Mouse (Mus musculus): ENCODE measurements around the gene Trp73.

Gene Trp73

DNA sequence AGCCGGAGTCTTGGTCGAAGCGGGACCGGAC is at the start of gene Trp73:
Gene Trp73, minus strand, starts transcription at position 27 of the 31 bp plus-strand sequence.
- DNase-seq, result no peak

GRCm38 (mm10) chr4:154188948-154189347 is 48.9 kb upstream of the Trp73 start:
- no peak for DNase-seq

- DNase-seq, result no peak
These were observed 46.1 kb upstream of the Trp73 start for GRCm38 (mm10) chr4:154186002-154186537.

- DNase-seq, result no peak
These were observed 45.0 kb upstream of the Trp73 start for GRCm38 (mm10) chr4:154185001-154185400.

DNA sequence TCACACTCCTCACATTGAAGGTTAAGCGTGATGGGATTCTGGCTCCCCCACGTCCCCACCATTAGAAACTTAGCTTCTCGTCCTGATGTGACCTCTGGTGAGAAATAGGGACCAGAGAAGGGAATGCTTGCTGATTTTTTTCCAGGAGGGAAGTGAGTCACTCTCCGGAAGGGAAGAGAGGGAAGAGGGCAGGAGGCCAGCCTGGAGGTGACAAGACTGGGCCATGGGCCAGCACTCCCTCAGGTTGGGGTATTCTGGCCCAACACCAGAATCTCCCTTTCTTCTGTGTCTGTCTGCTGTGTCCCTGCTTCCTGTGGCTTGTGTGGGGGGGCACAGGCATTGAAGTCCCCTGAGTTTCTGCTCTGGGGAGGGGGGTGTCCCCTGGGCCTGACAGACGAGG is 43.6 kb upstream of the Trp73 start:
- no peak for DNase-seq

GRCm38 (mm10) chr4:154181001-154181400 is 41.0 kb upstream of the Trp73 start:
- no peak for DNase-seq

- no peak for DNase-seq
These were observed 37.2 kb upstream of the Trp73 start for GRCm38 (mm10) chr4:154177257-154177656.

DNA sequence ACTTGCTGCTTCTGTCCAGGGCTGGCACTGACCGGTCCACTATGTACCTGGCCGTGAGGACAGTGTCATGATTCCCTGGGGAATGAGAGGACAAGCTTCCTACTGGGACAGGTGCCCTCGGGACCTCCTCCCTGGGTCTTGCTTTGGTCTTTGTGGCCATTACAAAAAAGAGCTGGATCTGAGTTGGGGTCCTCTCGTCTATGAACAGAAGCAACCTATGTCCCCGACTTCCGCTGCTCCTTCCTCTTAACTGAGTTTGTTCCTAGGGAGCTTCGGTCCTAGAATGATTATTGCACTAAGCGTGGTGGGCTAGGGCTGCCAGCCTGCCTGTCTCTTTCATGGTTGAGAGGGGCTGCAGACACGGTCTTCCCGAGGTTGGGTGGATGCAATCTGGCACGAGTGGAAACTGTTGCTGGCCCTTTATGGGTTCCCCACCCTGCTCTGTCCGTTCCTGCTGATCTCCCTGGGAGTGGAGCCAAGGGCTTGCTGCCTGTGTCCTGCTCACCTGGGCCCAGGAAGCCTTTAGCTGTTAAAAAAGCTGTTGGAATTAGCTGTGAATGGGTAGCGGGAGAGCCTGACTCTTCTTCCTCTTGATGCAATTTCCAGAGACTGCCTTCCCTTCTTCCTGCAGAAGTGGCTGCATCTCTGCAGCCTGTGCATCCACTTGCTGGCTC is 32.1 kb upstream of the Trp73 start:
- no peak for DNase-seq

GRCm38 (mm10) chr4:154171151-154171930 is 31.3 kb upstream of the Trp73 start:
- no peak for DNase-seq

DNA sequence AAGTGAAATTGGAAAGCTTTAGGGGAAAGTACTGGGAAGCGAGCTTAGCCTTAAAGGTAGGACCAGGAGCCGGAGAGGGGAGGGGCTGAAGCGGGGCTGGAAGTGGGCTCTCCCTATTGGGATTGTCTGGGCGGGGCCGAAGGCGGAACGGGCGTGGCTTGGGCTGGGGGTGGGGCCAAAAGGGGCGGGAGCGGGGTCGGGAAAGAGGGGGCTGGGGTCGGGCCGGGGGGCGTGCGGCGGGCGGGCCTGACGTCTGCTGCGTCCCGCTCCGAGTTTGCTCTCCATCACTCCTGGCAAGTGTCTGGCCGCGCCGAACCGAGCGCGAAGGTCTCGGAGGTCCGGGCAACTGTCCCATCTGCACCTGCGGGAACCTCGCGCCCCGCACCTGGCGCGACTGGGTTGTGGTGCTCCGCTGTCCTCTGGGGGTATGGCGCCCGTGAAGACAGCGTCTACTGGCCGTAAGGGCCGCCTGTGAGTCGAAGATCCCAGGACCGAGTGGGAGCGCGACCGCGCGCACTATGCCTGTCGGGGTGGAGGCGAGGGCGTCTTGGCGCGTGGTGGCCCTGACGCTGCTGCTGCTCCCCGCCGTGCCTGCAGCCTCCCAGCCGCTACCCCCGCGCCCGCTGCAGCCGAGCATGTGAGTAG is 30.6 kb upstream of the Trp73 start, which contains the start of gene Megf6:
Gene Megf6, plus strand, starts transcription at position 225 of the 645 bp plus-strand sequence.
- no peak for DNase-seq

- no peak for DNase-seq
These were observed 30.0 kb upstream of the Trp73 start for GRCm38 (mm10) chr4:154170021-154170420.

GRCm38 (mm10) chr4:154167053-154167452 is 27.0 kb upstream of the Trp73 start:
- peak; percentile 42 to 68 for DNase-seq

DNA sequence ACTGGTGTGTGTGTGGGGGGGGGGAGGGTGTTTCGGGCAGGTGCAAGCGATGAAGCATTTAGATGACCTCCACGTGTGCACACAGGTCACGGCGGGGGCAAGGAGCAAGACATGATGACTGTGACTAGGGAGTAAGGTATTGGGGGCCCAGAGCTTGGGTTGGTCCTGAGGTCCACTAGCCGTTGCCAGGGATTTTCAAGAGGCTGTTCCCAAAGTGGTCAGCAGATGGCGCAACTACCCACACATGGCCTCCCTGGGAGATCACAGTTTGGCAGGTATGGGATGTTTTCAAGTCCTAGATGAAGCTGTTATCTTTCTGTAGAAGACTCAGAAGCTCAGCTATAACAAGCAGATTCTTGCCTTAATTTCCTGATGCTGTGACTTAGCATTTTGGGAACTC is 23.3 kb upstream of the Trp73 start:
- DNase-seq, result peak; percentile 51 to 69

DNA sequence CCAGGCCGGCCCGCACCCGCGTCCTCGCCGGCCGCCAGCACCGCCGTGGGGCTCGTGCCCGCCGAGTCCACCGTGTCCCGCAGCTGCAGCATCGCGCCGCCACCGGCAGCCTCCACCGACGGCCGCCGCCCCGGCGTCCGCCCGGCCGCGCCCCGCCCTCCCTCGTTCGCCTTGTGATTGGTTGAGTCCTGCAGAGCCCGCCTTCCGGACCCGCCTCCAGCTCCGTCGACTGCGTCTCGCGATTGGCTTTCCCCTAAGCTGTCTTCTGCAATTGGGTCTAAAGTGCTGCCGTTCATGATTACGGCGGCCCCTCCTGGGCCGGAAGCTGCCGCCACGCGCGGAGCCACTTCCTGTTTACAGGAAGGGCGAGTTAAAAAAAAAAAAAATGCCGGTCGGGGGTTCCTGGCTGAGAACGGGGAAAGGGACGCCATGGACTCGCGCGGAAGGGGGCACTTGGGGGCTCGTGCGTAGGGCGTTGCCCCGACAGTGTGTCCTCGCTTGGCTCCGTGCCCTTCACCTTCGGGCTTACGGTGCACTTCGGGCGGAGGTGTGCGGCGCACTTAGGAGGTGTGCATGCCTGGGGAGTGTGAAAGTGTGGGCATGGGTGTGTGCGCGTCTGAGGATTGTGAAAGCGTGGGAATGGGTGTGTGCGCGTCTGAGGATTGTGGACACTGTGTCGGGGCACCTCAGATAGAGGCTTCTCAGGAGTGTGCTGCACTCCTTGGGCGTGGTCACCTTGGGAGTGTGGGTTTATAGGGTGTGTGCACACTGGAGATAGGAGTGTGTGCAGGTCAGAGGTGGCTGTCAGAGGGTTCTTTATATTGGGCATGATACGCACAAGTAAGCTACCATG is 20.8 kb upstream of the Trp73 start, which contains the start of gene Tprgl:
Gene Tprgl, minus strand, starts transcription at position 129 of the 853 bp plus-strand sequence.
- DNase-seq, result peak; percentile 97

- peak in 1 of 2 experiments; percentile 30 for DNase-seq
These were observed 20.0 kb upstream of the Trp73 start for GRCm38 (mm10) chr4:154159961-154160537.

DNA sequence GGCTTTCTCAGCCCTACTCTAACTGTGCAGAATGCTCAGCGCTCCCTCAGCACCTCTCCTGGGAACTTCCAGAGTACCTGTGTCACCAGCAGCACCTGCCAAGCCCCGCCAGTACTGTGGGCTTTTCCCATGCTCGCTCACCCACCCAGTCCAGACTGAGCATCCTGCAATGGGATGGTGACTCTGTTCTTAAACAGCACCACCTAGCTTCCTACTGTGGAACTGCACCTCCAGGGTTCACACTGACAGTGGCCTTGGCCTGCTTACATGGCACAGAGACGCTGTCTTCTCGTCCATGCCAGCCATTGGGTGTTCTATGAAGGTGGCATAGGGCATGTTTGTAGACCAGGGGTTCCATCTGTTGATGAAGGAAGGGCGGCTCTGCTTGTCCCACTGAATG is 19.0 kb upstream of the Trp73 start:
- DNase-seq, result peak; percentile 70 to 87

GRCm38 (mm10) chr4:154157970-154158662 is 18.1 kb upstream of the Trp73 start:
- DNase-seq, result no peak

DNA sequence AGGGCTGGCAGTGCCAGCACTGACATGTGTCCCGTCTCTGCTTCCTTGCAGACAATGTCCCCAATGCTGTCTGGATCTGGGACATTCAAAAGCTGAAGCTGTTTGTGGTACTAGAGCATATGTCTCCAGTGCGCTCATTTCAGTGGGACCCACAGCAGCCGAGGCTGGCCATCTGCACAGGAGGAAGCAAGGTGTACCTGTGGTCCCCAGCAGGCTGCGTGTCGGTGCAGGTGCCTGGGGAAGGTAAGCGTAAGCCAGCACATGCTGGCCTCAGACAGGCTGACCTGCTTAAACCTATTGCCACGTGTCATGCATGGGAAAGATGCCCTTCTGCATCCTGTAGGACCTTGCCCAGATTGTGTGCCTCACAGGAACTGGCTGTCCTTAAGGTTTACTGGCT is 16.0 kb upstream of the Trp73 start:
- no peak for DNase-seq

- no peak for DNase-seq
These were observed 14.1 kb upstream of the Trp73 start for GRCm38 (mm10) chr4:154154104-154154503.

- DNase-seq, result no peak
These were observed 6.3 kb upstream of the Trp73 start for GRCm38 (mm10) chr4:154146342-154146741.

DNA sequence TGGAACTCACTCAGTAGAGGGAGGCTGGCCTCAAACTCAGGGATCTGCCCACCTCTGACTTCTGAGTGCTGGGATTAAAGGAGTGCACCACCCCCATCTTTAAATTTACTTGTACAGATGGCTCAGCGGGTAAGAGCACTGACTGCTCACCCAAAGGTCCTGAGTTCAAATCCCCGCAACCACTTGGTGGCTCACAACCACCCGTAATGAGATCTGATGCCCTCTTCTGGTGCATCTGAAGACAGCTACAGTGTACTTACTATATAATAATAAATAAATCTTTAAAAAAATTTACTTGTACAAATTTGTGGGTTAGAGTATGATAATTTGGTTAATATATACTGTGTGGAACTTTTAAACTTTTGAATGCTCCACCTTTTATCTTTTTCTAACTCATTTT is 4.7 kb upstream of the Trp73 start:
- no peak for DNase-seq
